Mouse (Mus musculus): ENCODE measurements around the gene Ino80d. TPM values are rescaled to one million over a fixed set of nuclear protein-coding genes. Genes with fewer than 3 reads are reported as not detected.
A peak's percentile ranks its signal among the peaks of the same experiment; 100 is the strongest.

The Ino80d gene
- total and polyA plus RNA-seq, 2 experiments from 2014 or later, result 9.2 to 10.4 TPM

DNA sequence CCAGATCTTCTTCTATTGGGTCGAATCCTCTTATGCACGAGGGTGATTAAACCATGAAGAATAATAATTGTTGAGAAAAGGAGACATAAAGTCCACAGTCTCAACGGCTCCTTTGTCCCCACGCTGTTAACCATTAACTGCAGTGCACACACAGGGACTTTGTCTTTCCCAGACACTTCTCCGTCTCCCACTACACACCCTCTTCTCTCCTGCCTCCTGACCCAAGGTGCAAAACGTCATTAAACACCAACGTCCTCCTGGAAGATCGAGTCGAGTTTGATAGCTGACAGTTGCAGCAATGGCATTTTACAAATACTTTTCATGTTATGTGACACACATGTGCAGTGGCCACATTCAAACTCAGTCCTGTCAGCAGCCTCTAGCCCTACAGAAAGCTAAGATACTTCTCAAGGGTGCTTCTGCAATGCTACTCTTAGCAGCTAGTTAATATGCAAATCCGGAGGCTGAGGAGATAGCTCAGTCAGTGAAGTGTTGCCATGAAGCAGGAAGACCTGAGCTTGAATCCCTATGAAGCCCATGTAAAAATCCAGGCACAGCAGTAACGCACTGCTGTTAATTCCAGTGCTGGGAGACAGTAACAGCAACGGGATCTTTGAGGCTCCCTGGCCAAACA, 109.3 kb downstream of the Ino80d start:
- WGBS, result 55% methylated on average over 12 of the region's 12 CpGs
- H3K9me3 ChIP-seq (ENCODE audit: low read length), result no peaks in the 10 kb centered on the region
- no peak for TF ChIP-seq CTCF (IDR thresholded peaks at IDR 0.05; ENCODE audit: low read depth)
- no peaks in the 10 kb centered on the region for H3K36me3 ChIP-seq (ENCODE audit: insufficient read depth, low read length)
- ATAC-seq, result no peak
- no peak for DNase-seq (ENCODE audit: low spot score)
- no peaks in the 10 kb centered on the region for H3K27me3 ChIP-seq (ENCODE audit: insufficient read depth, low read length)
- H3K9ac ChIP-seq (replicated peaks; ENCODE audit: low read length), result no peak overlapping the region
- H3K27ac ChIP-seq, result no peak overlapping the region
- H3K4me1 ChIP-seq (ENCODE audit: insufficient read depth, low read length), result no peaks in the 10 kb centered on the region
- no peak overlapping the region for H3K4me3 ChIP-seq (ENCODE audit: low read length)
- no peak overlapping the region for H3K4me2 ChIP-seq (ENCODE audit: low read depth, low read length)

DNA sequence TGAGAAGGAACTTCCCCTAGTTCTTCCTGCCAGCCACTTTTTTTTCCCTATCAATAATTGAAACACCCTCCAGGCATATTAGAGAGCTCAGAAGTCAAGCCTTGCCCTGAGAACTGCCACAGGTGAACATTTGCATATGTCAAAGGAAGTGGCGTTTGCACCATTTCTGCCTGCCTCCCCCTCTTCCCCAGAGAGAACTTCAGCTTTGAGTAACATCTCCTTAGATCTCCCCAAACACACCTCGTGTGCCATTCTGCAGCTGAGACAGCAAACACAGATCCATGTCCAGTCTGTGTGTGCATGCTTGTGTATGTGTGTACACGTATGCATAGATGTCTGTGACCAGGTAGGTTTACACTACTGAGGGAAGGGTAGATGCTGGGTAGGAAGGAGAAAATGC, 112.6 kb downstream of the Ino80d start:
- DNase-seq (ENCODE audit: low spot score), result no peak
- WGBS, result 75% methylated on average over 3 of the region's 3 CpGs
- Histone ChIP-seq H3K4me2 (ENCODE audit: low read depth, low read length) (no peak overlapping the region), H3K4me1 (ENCODE audit: insufficient read depth, low read length) (no peaks in the 10 kb centered on the region), H3K9ac (replicated peaks; ENCODE audit: low read length) (no peak overlapping the region), H3K27me3 (ENCODE audit: insufficient read depth, low read length) (no peaks in the 10 kb centered on the region), H3K9me3 (ENCODE audit: low read length) (no peaks in the 10 kb centered on the region), H3K27ac (no peak overlapping the region), H3K36me3 (ENCODE audit: insufficient read depth, low read length) (no peaks in the 10 kb centered on the region), H3K4me3 (ENCODE audit: low read length) (no peak overlapping the region)
- TF ChIP-seq CTCF (IDR thresholded peaks at IDR 0.05; ENCODE audit: low read depth), result no peak
- no peak for ATAC-seq

DNA sequence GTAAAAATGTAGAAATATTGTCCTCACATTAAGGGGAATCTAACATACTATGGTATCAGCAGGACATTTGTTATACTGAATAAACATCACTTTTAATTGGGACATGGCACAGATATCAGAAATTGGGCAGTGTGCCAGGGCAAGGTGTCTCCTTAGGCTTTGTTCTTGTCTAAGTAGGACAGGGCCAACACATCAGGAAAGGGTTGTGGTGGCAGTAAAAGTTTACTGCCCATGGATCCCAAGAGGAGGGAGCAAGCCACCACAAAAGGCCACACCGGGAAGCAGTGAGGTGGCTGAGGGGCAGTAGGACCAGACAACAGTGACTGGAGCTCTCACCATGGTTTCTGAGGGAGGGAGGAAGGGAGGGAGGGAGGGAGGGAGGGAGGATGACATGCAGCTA, 121.1 kb downstream of the Ino80d start:
- ATAC-seq (no peak), DNase-seq (ENCODE audit: low spot score) (no peak)
- no peak overlapping the region for H3K4me3 ChIP-seq (ENCODE audit: low read length)
- H3K36me3 ChIP-seq (ENCODE audit: insufficient read depth, low read length), result no peaks in the 10 kb centered on the region
- TF ChIP-seq CTCF (IDR thresholded peaks at IDR 0.05; ENCODE audit: low read depth), result no peak
- H3K4me2 ChIP-seq (ENCODE audit: low read depth, low read length), result no peak overlapping the region
- H3K27ac ChIP-seq, result no peak overlapping the region
- no peaks in the 10 kb centered on the region for H3K9me3 ChIP-seq (ENCODE audit: low read length)
- WGBS, result 55% methylated on average over 1 of the region's 1 CpGs
- no peaks in the 10 kb centered on the region for H3K4me1 ChIP-seq (ENCODE audit: insufficient read depth, low read length)
- no peak overlapping the region for H3K9ac ChIP-seq (replicated peaks; ENCODE audit: low read length)
- no peaks in the 10 kb centered on the region for H3K27me3 ChIP-seq (ENCODE audit: insufficient read depth, low read length)

DNA sequence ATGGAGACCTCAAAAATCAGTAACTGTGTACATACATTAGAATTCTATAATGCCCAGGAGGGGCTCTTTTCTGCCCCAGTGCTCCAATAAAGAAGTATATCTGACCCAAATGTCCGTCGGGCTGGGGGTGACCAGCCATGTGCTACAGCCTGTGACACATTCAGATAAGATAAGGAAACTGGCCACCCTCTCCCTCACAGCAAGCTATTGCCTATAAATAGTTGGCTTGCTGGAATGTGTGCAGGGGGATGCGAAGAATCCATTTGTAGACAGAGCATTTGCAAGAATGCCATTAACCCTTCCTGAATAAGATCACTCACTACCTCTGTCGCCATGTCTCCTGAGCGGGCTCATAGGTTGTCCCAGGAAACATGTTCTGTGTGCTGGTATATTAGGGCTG, 121.8 kb downstream of the Ino80d start:
- H3K4me3 ChIP-seq (ENCODE audit: low read length), result no peak overlapping the region
- no peaks in the 10 kb centered on the region for H3K27me3 ChIP-seq (ENCODE audit: insufficient read depth, low read length)
- H3K9me3 ChIP-seq (ENCODE audit: low read length), result no peaks in the 10 kb centered on the region
- H3K4me1 ChIP-seq (ENCODE audit: insufficient read depth, low read length), result no peaks in the 10 kb centered on the region
- WGBS, result 83% methylated on average over 5 of the region's 5 CpGs
- ATAC-seq, result no peak
- H3K4me2 ChIP-seq (ENCODE audit: low read depth, low read length), result no peak overlapping the region
- no peak overlapping the region for H3K9ac ChIP-seq (replicated peaks; ENCODE audit: low read length)
- TF ChIP-seq CTCF (IDR thresholded peaks at IDR 0.05; ENCODE audit: low read depth), result no peak
- no peak for DNase-seq (ENCODE audit: low spot score)
- no peak overlapping the region for H3K27ac ChIP-seq
- no peaks in the 10 kb centered on the region for H3K36me3 ChIP-seq (ENCODE audit: insufficient read depth, low read length)

DNA sequence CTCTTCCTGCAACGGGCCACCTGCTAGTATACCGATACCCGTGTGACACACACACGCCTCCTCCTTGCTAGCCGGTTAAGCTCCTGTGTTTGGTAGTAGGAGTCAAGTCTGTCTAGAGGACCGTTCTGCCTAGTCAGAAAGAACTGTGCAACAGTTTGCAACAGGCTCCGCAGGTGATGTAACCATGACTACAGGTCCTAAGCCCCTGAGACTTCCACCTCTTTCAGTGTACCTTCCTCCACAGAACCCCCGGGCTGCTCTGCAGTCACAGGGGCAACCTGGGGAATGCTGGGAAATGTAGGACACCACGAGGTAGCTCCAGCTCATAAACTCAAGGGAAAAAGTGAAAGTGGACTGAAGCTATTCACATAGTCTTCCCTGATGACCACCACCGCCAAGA, 123.4 kb downstream of the Ino80d start:
- no peak for ATAC-seq
- Histone ChIP-seq H3K4me2 (ENCODE audit: low read depth, low read length) (no peak overlapping the region), H3K4me1 (ENCODE audit: insufficient read depth, low read length) (no peaks in the 10 kb centered on the region), H3K4me3 (ENCODE audit: low read length) (no peak overlapping the region), H3K9ac (replicated peaks; ENCODE audit: low read length) (no peak overlapping the region), H3K36me3 (ENCODE audit: insufficient read depth, low read length) (no peaks in the 10 kb centered on the region), H3K9me3 (ENCODE audit: low read length) (no peaks in the 10 kb centered on the region), H3K27me3 (ENCODE audit: insufficient read depth, low read length) (no peaks in the 10 kb centered on the region), H3K27ac (no peak overlapping the region)
- DNase-seq (ENCODE audit: low spot score), result no peak
- 79% methylated on average over 10 of the region's 10 CpGs for WGBS
- TF ChIP-seq CTCF (IDR thresholded peaks at IDR 0.05; ENCODE audit: low read depth), result no peak

DNA sequence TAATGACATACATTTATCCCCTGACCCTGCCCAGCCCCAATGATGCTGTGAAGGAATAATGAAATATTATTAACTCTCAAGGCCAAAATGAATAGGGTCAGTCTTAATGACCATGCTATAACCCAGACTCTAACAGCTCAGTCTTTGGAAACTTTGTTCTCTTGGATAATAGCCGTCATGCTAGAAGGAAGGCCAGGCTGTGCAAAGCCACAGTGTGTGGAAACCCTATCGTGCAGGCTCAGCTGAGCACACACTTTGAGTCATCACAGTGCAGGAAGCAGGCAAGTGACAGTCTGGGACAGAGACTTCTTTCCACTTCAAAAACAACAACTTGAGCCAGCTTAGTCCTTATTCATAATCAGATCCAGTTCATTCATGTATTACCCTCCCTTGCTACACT, 126.9 kb downstream of the Ino80d start:
- 67% methylated on average over 2 of the region's 2 CpGs for WGBS
- Histone ChIP-seq H3K4me2 (ENCODE audit: low read depth, low read length) (no peak overlapping the region), H3K4me1 (ENCODE audit: insufficient read depth, low read length) (no peaks in the 10 kb centered on the region), H3K9ac (replicated peaks; ENCODE audit: low read length) (no peak overlapping the region), H3K27ac (no peak overlapping the region), H3K9me3 (ENCODE audit: low read length) (no peaks in the 10 kb centered on the region), H3K4me3 (ENCODE audit: low read length) (no peak overlapping the region), H3K27me3 (ENCODE audit: insufficient read depth, low read length) (no peaks in the 10 kb centered on the region), H3K36me3 (ENCODE audit: insufficient read depth, low read length) (no peaks in the 10 kb centered on the region)
- TF ChIP-seq CTCF (IDR thresholded peaks at IDR 0.05; ENCODE audit: low read depth), result no peak
- DNase-seq (ENCODE audit: low spot score), result no peak
- ATAC-seq, result no peak

DNA sequence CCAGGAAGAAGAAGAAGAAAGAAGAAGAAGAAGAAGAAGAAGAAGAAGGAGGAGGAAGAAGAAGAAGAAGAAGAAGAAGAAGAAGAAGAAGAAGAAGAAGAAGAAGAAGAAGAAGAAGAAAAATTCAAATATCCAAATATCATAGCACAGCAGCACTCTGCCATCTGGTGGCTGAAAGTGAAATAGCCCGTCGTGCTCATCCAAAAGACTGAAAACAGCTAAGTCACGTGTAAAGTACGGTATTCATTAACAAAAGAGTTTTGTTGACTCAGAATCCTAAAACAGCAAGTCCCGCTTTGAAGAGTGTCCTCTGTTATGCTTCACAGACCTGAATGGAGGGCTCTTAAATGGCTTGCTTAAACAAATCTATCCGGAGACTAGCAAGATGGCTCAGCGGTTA, 128.2 kb downstream of the Ino80d start:
- ATAC-seq (no peak), DNase-seq (ENCODE audit: low spot score) (peak; percentile 83)
- 0 out of 2 replicates have a peak overlapping the region, but pooled peaks have one; percentile 14 for H3K4me3 ChIP-seq (ENCODE audit: low read length)
- no peak overlapping the region for H3K9ac ChIP-seq (replicated peaks; ENCODE audit: low read length)
- peak; percentile 81 for TF ChIP-seq CTCF (IDR thresholded peaks at IDR 0.05; ENCODE audit: low read depth)
- no peaks in the 10 kb centered on the region for H3K4me1 ChIP-seq (ENCODE audit: insufficient read depth, low read length)
- no peak overlapping the region for H3K27ac ChIP-seq
- no peaks in the 10 kb centered on the region for H3K27me3 ChIP-seq (ENCODE audit: insufficient read depth, low read length)
- H3K4me2 ChIP-seq (ENCODE audit: low read depth, low read length), result peak overlapping the region; percentile 47
- H3K9me3 ChIP-seq (ENCODE audit: low read length), result no peaks in the 10 kb centered on the region
- 22% methylated on average over 7 of the region's 7 CpGs for WGBS
- H3K36me3 ChIP-seq (ENCODE audit: insufficient read depth, low read length), result no peaks in the 10 kb centered on the region
